Mouse (Mus musculus) cerebellum, adult 11 months (tissue): ENCODE results near the gene Dock1.

Experiments
- DNase-seq: peaks from one replicate; pipeline ENCODE4 v3.0.0; 2022

Dock1 gene

GRCm38 (mm10) chr7:135195631-135196030, 525.2 kb downstream of the Dock1 start:
- no peak for DNase-seq

GRCm38 (mm10) chr7:135196828-135197227, 526.4 kb downstream of the Dock1 start:
- no peak for DNase-seq

DNA sequence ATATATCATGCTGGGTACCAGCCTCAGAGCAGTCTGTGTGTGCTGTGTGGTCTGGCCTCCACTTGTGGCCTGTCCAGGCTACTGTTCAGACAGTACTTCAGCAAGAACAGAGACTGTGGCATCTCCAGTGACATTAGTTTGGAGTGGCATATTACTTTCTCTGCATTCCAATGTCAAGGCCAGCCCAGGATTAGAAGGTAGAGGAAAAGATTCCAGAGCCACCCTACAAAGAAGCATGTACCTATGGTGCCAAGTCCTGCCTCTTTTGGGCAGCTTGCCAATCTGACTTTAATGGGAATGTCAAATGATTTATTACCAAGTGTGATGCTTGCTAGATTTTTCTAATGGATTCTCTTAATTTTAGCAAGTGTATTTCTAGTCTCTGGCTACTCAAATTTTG, 533.5 kb downstream of the Dock1 start:
- DNase-seq = no peak

- DNase-seq = no peak
Observed at GRCm38 (mm10) chr7:135205111-135205510, 534.7 kb downstream of the Dock1 start.

DNA sequence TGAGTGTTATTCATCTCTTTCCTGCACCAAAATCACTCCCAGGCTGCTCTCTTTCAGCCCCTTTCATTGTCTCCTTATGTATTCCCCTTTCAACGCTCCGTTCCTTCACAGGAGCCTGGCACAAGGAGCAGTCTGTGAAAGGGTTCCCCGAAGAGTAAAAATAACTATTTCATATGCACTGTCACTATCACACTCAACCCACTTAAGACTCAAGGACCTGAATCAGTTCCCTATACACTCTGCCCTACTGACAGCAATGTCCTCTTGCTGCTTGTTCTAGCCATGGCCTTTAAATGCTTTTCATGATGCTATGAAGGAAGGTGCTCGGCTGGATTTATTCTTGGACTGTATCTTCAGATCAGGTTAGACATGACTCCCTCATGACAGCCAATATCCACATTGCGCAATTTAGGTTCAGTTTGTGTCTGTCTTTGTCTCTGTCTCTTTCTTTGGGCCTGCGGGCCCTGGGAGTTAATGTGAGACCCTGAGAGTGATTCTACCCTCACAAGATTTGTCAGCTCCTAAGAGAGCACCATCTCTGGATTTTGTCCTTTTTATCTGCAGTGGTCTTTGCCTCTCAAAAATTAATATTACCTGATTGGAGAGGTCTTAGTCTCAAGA, 538.6 kb downstream of the Dock1 start:
- no peak for DNase-seq

DNA sequence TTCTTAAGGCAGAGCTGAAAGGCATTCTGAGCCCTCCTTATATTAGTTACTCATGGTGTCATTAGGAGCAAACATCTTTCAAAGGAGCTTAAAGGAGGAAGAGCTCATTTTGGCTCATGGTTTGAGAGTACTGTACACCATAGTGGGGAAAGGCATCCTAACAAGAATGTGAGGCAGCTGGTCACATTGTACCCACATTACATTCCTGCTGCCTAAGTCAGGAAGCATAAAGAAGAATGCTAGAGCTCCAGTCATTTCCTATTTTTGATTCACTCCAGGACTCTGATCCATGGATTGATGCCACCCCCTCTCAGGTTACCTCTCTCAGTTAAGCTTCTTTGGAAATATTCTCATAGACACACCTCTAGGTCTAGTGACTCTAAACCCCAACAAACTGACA, 539.8 kb downstream of the Dock1 start:
- DNase-seq = no peak

GRCm38 (mm10) chr7:135210831-135211230, 540.4 kb downstream of the Dock1 start:
- DNase-seq = no peak

- no peak for DNase-seq
Observed at GRCm38 (mm10) chr7:135212505-135212904, 542.1 kb downstream of the Dock1 start.

DNA sequence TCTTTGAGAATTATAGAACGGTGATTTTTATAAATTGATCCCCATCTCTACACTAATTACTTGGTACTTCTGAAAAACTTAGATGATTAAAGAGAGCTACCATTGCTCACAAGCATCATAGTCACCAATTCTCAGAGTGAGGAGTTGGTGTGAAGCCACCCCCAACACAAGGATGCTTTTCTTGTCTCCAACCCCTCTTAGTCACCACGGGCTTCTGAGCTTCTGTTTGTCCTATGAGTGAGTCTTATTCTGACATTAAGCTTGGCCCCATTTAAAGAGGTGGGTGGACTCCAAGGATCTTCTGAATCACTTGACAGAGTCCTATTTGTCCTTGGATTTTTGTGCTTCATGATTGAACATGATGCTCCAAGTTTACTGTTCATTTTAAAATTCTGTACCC, 551.0 kb downstream of the Dock1 start:
- DNase-seq = no peak
